26 mouse cellular contexts compared by ENCODE assay signal in the genomic region with DNA sequence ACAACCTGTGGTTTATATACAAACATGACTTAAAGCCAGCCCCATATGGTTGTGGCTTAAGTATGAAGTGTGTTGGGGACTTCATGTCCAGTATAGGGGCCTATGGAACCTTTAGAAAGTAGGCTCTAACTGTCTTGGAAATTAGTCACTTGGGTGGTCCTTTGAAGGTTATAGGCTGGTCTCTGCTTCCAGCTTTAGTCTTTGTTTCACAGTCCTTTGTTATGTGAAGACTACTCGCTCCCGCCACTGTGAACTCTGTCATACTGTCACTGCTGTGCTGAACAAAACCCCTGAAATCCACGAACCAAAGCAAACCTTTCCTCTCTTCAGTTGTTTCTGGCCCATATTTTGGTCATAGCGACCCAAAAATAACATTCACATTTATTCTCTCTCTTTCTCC. TPM values are rescaled to one million over a fixed set of nuclear protein-coding genes. Genes with fewer than 3 reads are reported as not detected.
A peak's percentile ranks its signal among the peaks of the same experiment; 100 is the strongest.
DNase-seq lines count a peak whose midpoint lies in the region; ATAC-seq and TF ChIP-seq lines count a peak whose summit lies in the region.
"Had no signal": no experiment of that assay in that cellular context is flagged by ENCODE, and none has a peak within 500 bp of the region (broad histone marks: within the 10 kb centered on the region; RNA-seq: fewer than 3 reads in every experiment).

No protein-coding gene starts in this region.

- DNase-seq in ES-E14 (ENCODE audit: low read depth, low spot score) (peak; percentile 43), ZHBTc4 (ENCODE audit: low read depth, low spot score) (peak; percentile 77)
- DNase-seq in spleen, postnatal 14 days (ENCODE audit: low spot score in 2 of 2), result no peak
- no peak for DNase-seq in layer of hippocampus, postnatal 14 days (ENCODE audit: low spot score in 2 of 2)
- DNase-seq: adrenal gland, adult 2 months; adrenal gland, postnatal 10 days; adrenal gland, postnatal 25 days; cerebellum, adult 11 months; cerebellum, adult 18-20 months; cerebellum, adult 8-10 months; cerebellum, adult 9-11 months; cerebellum, postnatal 14 days; cerebellum, postnatal 36 days had no signal

- WGBS in intestine, postnatal 0 days, result 86% methylated on average over 4 of the region's 4 CpGs

- H3K9me3 ChIP-seq in E14TG2a.4 (ENCODE audit: low read length) (peaks cover 17% of the 10 kb centered on the region), ES-Bruce4 (replicated peaks; ENCODE audit: control insufficient read depth, insufficient read depth, low read length, poor library complexity, severe bottlenecking) (0 out of 2 replicates have a peak, but pooled peaks cover 4% of the 10 kb centered on the region), ES-E14 (ENCODE audit: control insufficient read depth, insufficient read depth, low read depth, low read length) (no peaks in the 10 kb centered on the region)
- H3K9me3 ChIP-seq in intestine, postnatal 0 days (ENCODE audit: control insufficient read depth), result no peaks in the 10 kb centered on the region
- H3K9me3 ChIP-seq: embryonic facial prominence, embryonic 15.5 days; forebrain, embryonic 12.5 days had no signal

- ATAC-seq in intestine, postnatal 0 days, result no peak
- ATAC-seq: forebrain, embryonic 14.5 days; forebrain, embryonic 16.5 days had no signal

- no peak for TF ChIP-seq POLR2A in ES-Bruce4 (IDR thresholded peaks at IDR 0.05; ENCODE audit: insufficient read depth, low read length)

- H3K4me1 ChIP-seq in E14TG2a.4 (replicated peaks; ENCODE audit: low read depth, low read length) (peaks cover 48% of the 10 kb centered on the region), ES-Bruce4 (ENCODE audit: control insufficient read depth, insufficient read depth, low read length) (peaks cover 8% of the 10 kb centered on the region), ES-E14 (ENCODE audit: control insufficient read depth in 2 of 2, insufficient read depth in 2 of 2, low read length in 2 of 2, poor library complexity in 1 of 2) (peaks cover 6 to 23% of the 10 kb centered on the region in 2 experiments; a peak in 1 of 4 replicates)
- H3K4me1 ChIP-seq in intestine, postnatal 0 days (replicated peaks; ENCODE audit: control insufficient read depth, insufficient read depth, low read length), result no peaks in the 10 kb centered on the region
- H3K4me1 ChIP-seq: embryonic facial prominence, embryonic 13.5 days; embryonic facial prominence, embryonic 15.5 days had no signal

- H3K9ac ChIP-seq in ES-Bruce4 (ENCODE audit: low read depth, poor library complexity, severe bottlenecking), result no peak overlapping the region
- H3K9ac ChIP-seq in ES-E14 (ENCODE audit: insufficient read depth, low read depth, low read length, poor library complexity, severe bottlenecking), result no peak overlapping the region
- no peak overlapping the region for H3K9ac ChIP-seq in intestine, postnatal 0 days (ENCODE audit: low read depth, low read length)
- H3K9ac ChIP-seq: embryonic facial prominence, embryonic 13.5 days; embryonic facial prominence, embryonic 15.5 days; forebrain, embryonic 12.5 days had no signal

- no peak overlapping the region for H3K4me2 ChIP-seq in intestine, postnatal 0 days (replicated peaks; ENCODE audit: low read depth)
- H3K4me2 ChIP-seq: embryonic facial prominence, embryonic 15.5 days; forebrain, embryonic 12.5 days had no signal

- in situ Hi-C loops in ES-E14 (cut with MboI; ENCODE audit: low sequenced_read_pairs in 2 of 2, unreplicated experiment in 2 of 2), result no loop called here

- H3K27ac ChIP-seq in ES-Bruce4 (ENCODE audit: insufficient read depth, low read length) (peak overlapping the region; percentile 74; the same call in 1 of the 2 replicates), ES-E14 (ENCODE audit: insufficient read depth, low read depth, low read length, poor library complexity, severe bottlenecking) (no peak overlapping the region)
- no peak overlapping the region for H3K27ac ChIP-seq in intestine, postnatal 0 days (ENCODE audit: low read depth, low read length)
- H3K27ac ChIP-seq: embryonic facial prominence, embryonic 13.5 days; embryonic facial prominence, embryonic 15.5 days; forebrain, embryonic 10.5 days; forebrain, embryonic 12.5 days had no signal

- H3K27me3 ChIP-seq in E14TG2a.4 (ENCODE audit: insufficient read depth, low read length), result 0 out of 2 replicates have a peak, but pooled peaks cover 12% of the 10 kb centered on the region
- H3K27me3 ChIP-seq in ES-Bruce4 (ENCODE audit: control insufficient read depth, insufficient read depth, low read length, poor library complexity, severe bottlenecking), result no peaks in the 10 kb centered on the region
- H3K27me3 ChIP-seq in intestine, postnatal 0 days (replicated peaks; ENCODE audit: control insufficient read depth, insufficient read depth, low read length), result no peaks in the 10 kb centered on the region
- H3K27me3 ChIP-seq: embryonic facial prominence, embryonic 15.5 days had no signal

- TF ChIP-seq CTCF in E14TG2a.4 (conservative IDR thresholded peaks at IDR 0.05; ENCODE audit: low read length), result no peak
- no peak for TF ChIP-seq CTCF in ES-Bruce4 (IDR thresholded peaks at IDR 0.05; ENCODE audit: low read depth, low read length)
- TF ChIP-seq CTCF in intestine, postnatal 0 days (IDR thresholded peaks at IDR 0.05; ENCODE audit: low read depth), result no peak

- H3K36me3 ChIP-seq in E14TG2a.4 (ENCODE audit: insufficient read depth, low read length) (no peaks in the 10 kb centered on the region), ES-Bruce4 (ENCODE audit: control insufficient read depth, insufficient read depth, low read length, poor library complexity, severe bottlenecking) (no peaks in the 10 kb centered on the region), ES-E14 (ENCODE audit: control insufficient read depth, insufficient read depth, low read length, poor library complexity, severe bottlenecking) (no peaks in the 10 kb centered on the region)
- no peaks in the 10 kb centered on the region for H3K36me3 ChIP-seq in intestine, postnatal 0 days (ENCODE audit: control insufficient read depth, insufficient read depth)
- H3K36me3 ChIP-seq: embryonic facial prominence, embryonic 13.5 days; embryonic facial prominence, embryonic 15.5 days; forebrain, embryonic 10.5 days; forebrain, embryonic 12.5 days had no signal

- TF ChIP-seq EP300 in ES-Bruce4 (IDR thresholded peaks at IDR 0.05; ENCODE audit: insufficient read depth, low read depth, low read length), result no peak

- H3K4me3 ChIP-seq in E14TG2a.4 (replicated peaks; ENCODE audit: low read length), result peak overlapping the region; percentile 7; the same call in 1 of the 2 replicates
- H3K4me3 ChIP-seq in ES-Bruce4 (ENCODE audit: low read depth, low read length), result no peak overlapping the region
- no peak overlapping the region for H3K4me3 ChIP-seq in ES-E14 (ENCODE audit: insufficient read depth in 1 of 2, low read depth in 1 of 2, low read length in 2 of 2, poor library complexity in 1 of 2, severe bottlenecking in 1 of 2)
- H3K4me3 ChIP-seq in intestine, postnatal 0 days (ENCODE audit: low read depth, low read length), result no peak overlapping the region
- H3K4me3 ChIP-seq: embryonic facial prominence, embryonic 13.5 days; embryonic facial prominence, embryonic 15.5 days; erythroblast, embryonic 14.5 days; forebrain, embryonic 10.5 days; forebrain, embryonic 12.5 days had no signal

TF ChIP-seq in ES-E14, 5 proteins besides CTCF, POLR2A, EP300 and RAD21:
- TF ChIP-seq ZC3H11A (IDR thresholded peaks at IDR 0.05; ENCODE audit: borderline replicate concordance, low read depth, low read length) (no peak), HCFC1 (IDR thresholded peaks at IDR 0.05; ENCODE audit: borderline replicate concordance, insufficient read depth, low read length) (no peak), ZNF384 (IDR thresholded peaks at IDR 0.05; ENCODE audit: low read depth, low read length) (no peak), MAFK (IDR thresholded peaks at IDR 0.05; ENCODE audit: insufficient read depth, low read depth, low read length) (no peak), CHD2 (IDR thresholded peaks at IDR 0.05; ENCODE audit: low read depth, low read length) (no peak)

RNA-seq across cellular contexts. Expression of a gene that starts 39.5 kb away (rescaled TPM):
- polyA plus RNA-seq in ES-Bruce4 (2011; ENCODE audit: insufficient read depth, insufficient read length, low read depth, missing spikeins), result 5.9 and 7.8 TPM in 2 replicates
- total RNA-seq in ES-E14 (2012; rRNA removed), result 58.9 and 80.8 TPM in 2 replicates
- 2.0 and 2.2 TPM in 2 replicates for polyA plus RNA-seq in intestine, postnatal 0 days (2015; fragmentation: Nextera tagmentation; extraction: Ambion mirVana)
- total RNA-seq in layer of hippocampus, postnatal 14 days (2021), result 10 to 100 TPM; 64.2 to 68.9 TPM
- total RNA-seq: common myeloid progenitor, adult 5-6 weeks; MEL had no signal
- polyA plus RNA-seq: C2C12; erythroblast, embryonic 14.5 days had no signal

Comparison
In these comparisons a context has a peak if more than half of its experiments do, and no peak if none do; other contexts are left out.
1. DNase-seq: peak in ES-E14 (single experiment) and ZHBTc4 (single experiment); none in spleen, postnatal 14 days (0 of 2) and layer of hippocampus, postnatal 14 days (0 of 2).